Mouse (Mus musculus) bone marrow, adult 2 months (tissue): Measurements from ENCODE around the gene Cd27. TPM values are rescaled to one million over a fixed set of nuclear protein-coding genes. Genes with fewer than 3 reads are reported as not detected.

Source experiments
- H3K27ac ChIP-seq: fragments of 200-500 bp; 2 replicates; pipeline ENCODE4 v1.5.1; 2012; ENCODE audit warnings: low read depth, mild to moderate bottlenecking, control low read depth, inconsistent platforms, low read length; ENCODE audit not compliant: control insufficient read depth, poor library complexity, insufficient read depth
- H3K4me1 ChIP-seq: fragments of 200-500 bp; 2 replicates; pipeline ENCODE4 v1.6.1; 2011; ENCODE audit warnings: low read length; ENCODE audit not compliant: control insufficient read depth, insufficient read depth
- H3K4me3 ChIP-seq: fragments of 200-500 bp; replicated peaks from 2 replicates; pipeline ENCODE3; 2011; ENCODE audit warnings: mild to moderate bottlenecking, low read depth, low read length, control low read depth; ENCODE audit not compliant: control insufficient read depth
- CTCF ChIP-seq: fragments of 200-500 bp; IDR thresholded peaks from 2 replicates; pipeline ENCODE4 v1.5.1; 2011; ENCODE audit warnings: low read length, control low read depth; ENCODE audit not compliant: control insufficient read depth, insufficient read depth
- POLR2A ChIP-seq: fragments of 200-500 bp; IDR thresholded peaks from 2 replicates; pipeline ENCODE4 v1.6.1; 2011; ENCODE audit warnings: low read depth, mild to moderate bottlenecking, control low read depth, low read length, borderline replicate concordance; ENCODE audit not compliant: control insufficient read depth
- WGBS: fragments of 180-500 bp; shearing (Covaris S2); methylation state at CpG from one replicate; pipeline ENCODE4 v1.1.7; 2018; 5-methylcytosine and 5-hydroxymethylcytosine counted together
- polyA plus RNA-seq: library from polyadenylated mRNA; stranded (reverse); fragments of >200 nt; gene quantifications from 2 replicates; pipeline ENCODE4 v1.2.4, GENCODE M21; 2011; ENCODE audit warnings: low replicate concordance; ENCODE audit not compliant: missing spikeins, insufficient read depth, insufficient read length

Cd27 gene
- polyA plus RNA-seq, 1 experiment: 7.0 TPM

- TF ChIP-seq POLR2A: no peak
- no peak for TF ChIP-seq CTCF
- Histone ChIP-seq H3K27ac (no peak overlapping the region), H3K4me1 (peaks cover 10% of the 10 kb centered on the region), H3K4me3 (no peak overlapping the region)
- WGBS: 69% methylated on average over 5 of the region's 5 CpGs
These were observed 2.7 kb upstream of the Cd27 start for GRCm38 (mm10) chr6:125239547-125239946.

- Histone ChIP-seq H3K27ac (0 out of 2 replicates have a peak overlapping the region, but pooled peaks have one; percentile 25), H3K4me1 (peaks cover 10% of the 10 kb centered on the region)
- WGBS: 6% methylated on average over 6 of the region's 6 CpGs
These were observed 1.6 kb upstream of the Cd27 start for GRCm38 (mm10) chr6:125238396-125238795.

GRCm38 (mm10) chr6:125237421-125237820 is 611 bp upstream of the Cd27 start:
- Histone ChIP-seq H3K27ac (no peak overlapping the region; the same call in 1 of the 2 replicates), H3K4me3 (no peak overlapping the region), H3K4me1 (peaks cover 8% of the 10 kb centered on the region)
- WGBS: 15% methylated on average over 4 of the region's 4 CpGs
- TF ChIP-seq POLR2A: no peak
- TF ChIP-seq CTCF: no peak

More at GRCm38 (mm10) chr6:125238396-125238795, 1.6 kb upstream of the Cd27 start:
- TF ChIP-seq POLR2A (no peak), CTCF (no peak)
- no peak overlapping the region for H3K4me3 ChIP-seq

- Histone ChIP-seq H3K4me1 (peaks cover 5% of the 10 kb centered on the region), H3K4me3 (peak overlapping the region; percentile 31), H3K27ac (peak overlapping the region; percentile 18; the same call in 1 of the 2 replicates)
- TF ChIP-seq CTCF (no peak), POLR2A (no peak)
- whole genome bisulfite sequencing: 25% methylated on average over 6 of the region's 6 CpGs
These were observed 469 bp downstream of the Cd27 start for GRCm38 (mm10) chr6:125236341-125236740.

GRCm38 (mm10) chr6:125234520-125234828 is 2.3 kb downstream of the Cd27 start:
- Histone ChIP-seq H3K4me1 (peaks cover 5% of the 10 kb centered on the region), H3K27ac (no peak overlapping the region), H3K4me3 (no peak overlapping the region)
- WGBS: 42% methylated on average over 5 of the region's 5 CpGs
- TF ChIP-seq POLR2A (no peak), CTCF (no peak)

- Histone ChIP-seq H3K27ac (no peak overlapping the region), H3K4me1 (peaks cover 5% of the 10 kb centered on the region), H3K4me3 (no peak overlapping the region)
- 44% methylated on average over 7 of the region's 7 CpGs for WGBS
- no peak for TF ChIP-seq POLR2A
- TF ChIP-seq CTCF: no peak
These were observed 2.8 kb downstream of the Cd27 start for GRCm38 (mm10) chr6:125233816-125234519.

- TF ChIP-seq POLR2A: no peak
- Histone ChIP-seq H3K4me1 (peaks cover 3% of the 10 kb centered on the region), H3K4me3 (no peak overlapping the region), H3K27ac (no peak overlapping the region)
- WGBS: 31% methylated on average over 6 of the region's 6 CpGs
These were observed 4.3 kb downstream of the Cd27 start for GRCm38 (mm10) chr6:125232516-125232915.

GRCm38 (mm10) chr6:125232045-125232437 is 4.8 kb downstream of the Cd27 start:
- peaks cover 2% of the 10 kb centered on the region for H3K4me1 ChIP-seq
- WGBS: 22% methylated on average over 4 of the region's 4 CpGs
- peak overlapping the region; percentile 85 for H3K4me3 ChIP-seq
- peak overlapping the region; percentile 94 for H3K27ac ChIP-seq
- TF ChIP-seq CTCF (no peak), POLR2A (no peak)
